Mouse (Mus musculus) cerebellum, adult 9-11 months (tissue): Measurements from ENCODE around the gene Pclo.
A peak's percentile ranks its signal among the peaks of the same experiment; 100 is the strongest.
"Not testable (repeated sequence)": the region's sequence is repeated elsewhere in the genome, so short reads cannot be mapped to it uniquely, and the experiment has no call there.

Experiments used
- DNase-seq: peaks from one replicate; pipeline ENCODE4 v3.0.0; 2022

The Pclo gene

GRCm38 (mm10) chr5:14514631-14515523 is at the start of gene Pclo:
Gene Pclo, plus strand, starts transcription at chr5:14514918.
- DNase-seq, result peak; percentile 95

- not testable (repeated sequence) for DNase-seq
Observed at GRCm38 (mm10) chr5:14494431-14494830, 20.3 kb upstream of the Pclo start.

GRCm38 (mm10) chr5:14508522-14508921 is 6.2 kb upstream of the Pclo start:
- DNase-seq, result no peak

- DNase-seq, result no peak
Observed at GRCm38 (mm10) chr5:14509621-14510020, 5.1 kb upstream of the Pclo start.

GRCm38 (mm10) chr5:14518131-14518832 is 3.6 kb downstream of the Pclo start:
- peak; percentile 44 for DNase-seq

- DNase-seq, result peak; percentile 30
Observed at GRCm38 (mm10) chr5:14522006-14522405, 7.3 kb downstream of the Pclo start.

GRCm38 (mm10) chr5:14526038-14526437 is 11.3 kb downstream of the Pclo start:
- peak; percentile 74 for DNase-seq

- peak; percentile 61 for DNase-seq
Observed at GRCm38 (mm10) chr5:14527796-14528195, 13.1 kb downstream of the Pclo start.

GRCm38 (mm10) chr5:14531906-14532305 is 17.2 kb downstream of the Pclo start:
- no peak for DNase-seq

- peak; percentile 80 for DNase-seq
Observed at GRCm38 (mm10) chr5:14539346-14539745, 24.6 kb downstream of the Pclo start.

- DNase-seq, result peak; percentile 34
Observed at GRCm38 (mm10) chr5:14539961-14540627, 25.4 kb downstream of the Pclo start.

- DNase-seq, result no peak
Observed at GRCm38 (mm10) chr5:14575626-14576025, 60.9 kb downstream of the Pclo start.

GRCm38 (mm10) chr5:14591479-14591878 is 76.8 kb downstream of the Pclo start:
- no peak for DNase-seq

GRCm38 (mm10) chr5:14595426-14596013 is 80.8 kb downstream of the Pclo start:
- no peak for DNase-seq

- DNase-seq, result no peak
Observed at GRCm38 (mm10) chr5:14608318-14608717, 93.6 kb downstream of the Pclo start.

GRCm38 (mm10) chr5:14621146-14621545 is 106.4 kb downstream of the Pclo start:
- peak; percentile 78 for DNase-seq

GRCm38 (mm10) chr5:14623360-14623759 is 108.6 kb downstream of the Pclo start:
- peak; percentile 63 for DNase-seq

- peak; percentile 78 for DNase-seq
Observed at GRCm38 (mm10) chr5:14641260-14641659, 126.5 kb downstream of the Pclo start.

GRCm38 (mm10) chr5:14645856-14646255 is 131.1 kb downstream of the Pclo start:
- DNase-seq, result peak; percentile 81

- DNase-seq, result no peak
Observed at GRCm38 (mm10) chr5:14660637-14661036, 145.9 kb downstream of the Pclo start.

GRCm38 (mm10) chr5:14662180-14662579 is 147.5 kb downstream of the Pclo start:
- no peak for DNase-seq

- DNase-seq, result no peak
Observed at GRCm38 (mm10) chr5:14662603-14663002, 147.9 kb downstream of the Pclo start.

GRCm38 (mm10) chr5:14680419-14680818 is 165.7 kb downstream of the Pclo start:
- no peak for DNase-seq
